Mouse (Mus musculus): ENCODE data around the gene Slc32a1.

DNA sequence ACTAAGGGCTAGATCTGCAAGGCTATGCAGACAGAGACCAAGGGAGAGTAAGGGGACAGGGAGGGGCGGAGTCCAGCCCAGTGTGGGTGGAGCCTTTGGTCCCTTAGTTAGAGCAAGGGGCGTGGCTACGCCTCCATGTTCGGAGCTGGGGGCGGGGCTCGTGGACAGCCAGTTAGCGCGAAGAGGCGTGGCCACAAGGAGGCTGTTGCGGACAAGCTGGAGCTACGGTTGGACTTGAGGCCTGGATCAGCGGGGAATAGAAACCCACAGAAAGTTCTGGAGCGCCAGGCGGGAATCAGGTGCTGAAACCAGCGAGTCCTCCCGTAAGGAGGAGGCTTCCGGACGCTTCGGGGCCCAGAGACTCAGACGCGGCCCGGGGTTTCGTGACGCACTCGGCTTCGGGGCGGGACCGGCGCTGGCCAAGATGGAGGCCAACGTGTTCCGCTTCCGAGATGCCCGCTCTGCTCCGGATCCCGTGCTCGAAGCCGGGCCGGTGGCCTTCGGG is 14.2 kb downstream of the Slc32a1 start, which contains the start of gene Actr5:
- TF ChIP-seq CTCF (IDR thresholded peaks at IDR 0.05; ENCODE audit: low read depth) (no peak), EP300 (IDR thresholded peaks at IDR 0.05; ENCODE audit: low read depth) (no peak)
